Mouse (Mus musculus): ENCODE results near the gene E130114P18Rik. TPM values are rescaled to one million over a fixed set of nuclear protein-coding genes. Genes with fewer than 3 reads are reported as not detected.

The E130114P18Rik gene
- polyA plus RNA-seq, 1 experiment from 2014 or later = 26.3 TPM

- 76% methylated on average over 22 of the region's 22 CpGs for WGBS
- no peak overlapping the region for H3K9ac ChIP-seq
- no peak overlapping the region for H3K4me3 ChIP-seq (replicated peaks; ENCODE audit: low read length)
- H3K27ac ChIP-seq = no peak overlapping the region
- H3K4me1 ChIP-seq (replicated peaks; ENCODE audit: control insufficient read depth, insufficient read depth, low read length) = 0 out of 2 replicates have a peak, but pooled peaks cover 10% of the 10 kb centered on the region
- H3K27me3 ChIP-seq (ENCODE audit: control insufficient read depth, insufficient read depth, low read length) = no peaks in the 10 kb centered on the region
- DNase-seq (ENCODE audit: low spot score) (no peak), ATAC-seq (ENCODE audit: low FRiP score) (no peak)
- H3K4me2 ChIP-seq (replicated peaks) = no peak overlapping the region
- no peaks in the 10 kb centered on the region for H3K36me3 ChIP-seq (replicated peaks; ENCODE audit: control insufficient read depth, insufficient read depth)
- no peaks in the 10 kb centered on the region for H3K9me3 ChIP-seq (ENCODE audit: control insufficient read depth, low read length)
Observed at GRCm38 (mm10) chr4:97707373-97708152, 70.3 kb downstream of the E130114P18Rik start.

GRCm38 (mm10) chr4:97696684-97697615 is 80.9 kb downstream of the E130114P18Rik start:
- no peak overlapping the region for H3K27ac ChIP-seq
- H3K9me3 ChIP-seq (ENCODE audit: control insufficient read depth, low read length) = no peaks in the 10 kb centered on the region
- H3K9ac ChIP-seq = no peak overlapping the region
- ATAC-seq (ENCODE audit: low FRiP score) (no peak), DNase-seq (ENCODE audit: low spot score) (no peak)
- 82% methylated on average over 7 of the region's 7 CpGs for WGBS
- H3K36me3 ChIP-seq (replicated peaks; ENCODE audit: control insufficient read depth, insufficient read depth) = no peaks in the 10 kb centered on the region
- H3K27me3 ChIP-seq (ENCODE audit: control insufficient read depth, insufficient read depth, low read length) = no peaks in the 10 kb centered on the region
- H3K4me1 ChIP-seq (replicated peaks; ENCODE audit: control insufficient read depth, insufficient read depth, low read length) = no peaks in the 10 kb centered on the region
- no peak overlapping the region for H3K4me2 ChIP-seq (replicated peaks)
- no peak overlapping the region for H3K4me3 ChIP-seq (replicated peaks; ENCODE audit: low read length)

- Histone ChIP-seq H3K4me1 (replicated peaks; ENCODE audit: control insufficient read depth, insufficient read depth, low read length) (no peaks in the 10 kb centered on the region), H3K4me2 (replicated peaks) (no peak overlapping the region), H3K9ac (no peak overlapping the region), H3K27me3 (ENCODE audit: control insufficient read depth, insufficient read depth, low read length) (no peaks in the 10 kb centered on the region), H3K4me3 (replicated peaks; ENCODE audit: low read length) (no peak overlapping the region), H3K27ac (no peak overlapping the region), H3K36me3 (replicated peaks; ENCODE audit: control insufficient read depth, insufficient read depth) (no peaks in the 10 kb centered on the region), H3K9me3 (ENCODE audit: control insufficient read depth, low read length) (no peaks in the 10 kb centered on the region)
- 73% methylated on average over 7 of the region's 7 CpGs for WGBS
- no peak for ATAC-seq (ENCODE audit: low FRiP score)
- DNase-seq (ENCODE audit: low spot score) = no peak
Observed at GRCm38 (mm10) chr4:97695414-97696040, 82.4 kb downstream of the E130114P18Rik start.

- H3K4me1 ChIP-seq (replicated peaks; ENCODE audit: control insufficient read depth, insufficient read depth, low read length) = no peaks in the 10 kb centered on the region; the same call in 1 of the 2 replicates
- no peaks in the 10 kb centered on the region for H3K27me3 ChIP-seq (ENCODE audit: control insufficient read depth, insufficient read depth, low read length)
- 93% methylated on average over 4 of the region's 4 CpGs for WGBS
- DNase-seq (ENCODE audit: low spot score) (no peak), ATAC-seq (ENCODE audit: low FRiP score) (no peak)
- no peak overlapping the region for H3K4me2 ChIP-seq (replicated peaks)
- H3K9me3 ChIP-seq (ENCODE audit: control insufficient read depth, low read length) = no peaks in the 10 kb centered on the region
- H3K9ac ChIP-seq = no peak overlapping the region
- no peaks in the 10 kb centered on the region for H3K36me3 ChIP-seq (replicated peaks; ENCODE audit: control insufficient read depth, insufficient read depth)
- H3K4me3 ChIP-seq (replicated peaks; ENCODE audit: low read length) = no peak overlapping the region
- H3K27ac ChIP-seq = no peak overlapping the region
Observed at GRCm38 (mm10) chr4:97693931-97694330, 83.9 kb downstream of the E130114P18Rik start.

- 89% methylated on average over 4 of the region's 4 CpGs for WGBS
- H3K36me3 ChIP-seq (replicated peaks; ENCODE audit: control insufficient read depth, insufficient read depth) = no peaks in the 10 kb centered on the region
- H3K4me3 ChIP-seq (replicated peaks; ENCODE audit: low read length) = no peak overlapping the region
- no peak overlapping the region for H3K9ac ChIP-seq
- no peak for ATAC-seq (ENCODE audit: low FRiP score)
- no peaks in the 10 kb centered on the region for H3K9me3 ChIP-seq (ENCODE audit: control insufficient read depth, low read length)
- no peak for DNase-seq (ENCODE audit: low spot score)
- no peak overlapping the region for H3K4me2 ChIP-seq (replicated peaks)
- no peaks in the 10 kb centered on the region for H3K27me3 ChIP-seq (ENCODE audit: control insufficient read depth, insufficient read depth, low read length)
- H3K27ac ChIP-seq = no peak overlapping the region
- no peaks in the 10 kb centered on the region; the same call in 1 of the 2 replicates for H3K4me1 ChIP-seq (replicated peaks; ENCODE audit: control insufficient read depth, insufficient read depth, low read length)
Observed at GRCm38 (mm10) chr4:97693054-97693453, 84.8 kb downstream of the E130114P18Rik start.

GRCm38 (mm10) chr4:97690384-97690766 is 87.5 kb downstream of the E130114P18Rik start:
- Histone ChIP-seq H3K27me3 (ENCODE audit: control insufficient read depth, insufficient read depth, low read length) (no peaks in the 10 kb centered on the region), H3K36me3 (replicated peaks; ENCODE audit: control insufficient read depth, insufficient read depth) (no peaks in the 10 kb centered on the region), H3K9ac (no peak overlapping the region), H3K9me3 (ENCODE audit: control insufficient read depth, low read length) (no peaks in the 10 kb centered on the region), H3K4me3 (replicated peaks; ENCODE audit: low read length) (no peak overlapping the region), H3K27ac (no peak overlapping the region), H3K4me1 (replicated peaks; ENCODE audit: control insufficient read depth, insufficient read depth, low read length) (peaks cover 6% of the 10 kb centered on the region; the same call in 1 of the 2 replicates), H3K4me2 (replicated peaks) (no peak overlapping the region)
- DNase-seq (ENCODE audit: low spot score) (no peak), ATAC-seq (ENCODE audit: low FRiP score) (no peak)
- 64% methylated on average over 7 of the region's 7 CpGs for WGBS

GRCm38 (mm10) chr4:97689456-97690383 is 88.2 kb downstream of the E130114P18Rik start:
- DNase-seq (ENCODE audit: low spot score) = no peak
- Histone ChIP-seq H3K9ac (no peak overlapping the region), H3K4me1 (replicated peaks; ENCODE audit: control insufficient read depth, insufficient read depth, low read length) (peaks cover 6% of the 10 kb centered on the region; the same call in 1 of the 2 replicates), H3K27ac (no peak overlapping the region), H3K4me2 (replicated peaks) (no peak overlapping the region), H3K36me3 (replicated peaks; ENCODE audit: control insufficient read depth, insufficient read depth) (no peaks in the 10 kb centered on the region), H3K4me3 (replicated peaks; ENCODE audit: low read length) (no peak overlapping the region), H3K9me3 (ENCODE audit: control insufficient read depth, low read length) (no peaks in the 10 kb centered on the region), H3K27me3 (ENCODE audit: control insufficient read depth, insufficient read depth, low read length) (no peaks in the 10 kb centered on the region)
- ATAC-seq (ENCODE audit: low FRiP score) = no peak
- WGBS = 55% methylated on average over 8 of the region's 8 CpGs

- Histone ChIP-seq H3K27me3 (ENCODE audit: control insufficient read depth, insufficient read depth, low read length) (no peaks in the 10 kb centered on the region), H3K36me3 (replicated peaks; ENCODE audit: control insufficient read depth, insufficient read depth) (no peaks in the 10 kb centered on the region), H3K9me3 (ENCODE audit: control insufficient read depth, low read length) (no peaks in the 10 kb centered on the region), H3K4me1 (replicated peaks; ENCODE audit: control insufficient read depth, insufficient read depth, low read length) (peaks cover 6% of the 10 kb centered on the region; the same call in 1 of the 2 replicates), H3K4me2 (replicated peaks) (no peak overlapping the region), H3K4me3 (replicated peaks; ENCODE audit: low read length) (no peak overlapping the region), H3K9ac (no peak overlapping the region), H3K27ac (no peak overlapping the region)
- DNase-seq (ENCODE audit: low spot score) = no peak
- no peak for ATAC-seq (ENCODE audit: low FRiP score)
- 47% methylated on average over 5 of the region's 5 CpGs for WGBS
Observed at GRCm38 (mm10) chr4:97686020-97686419, 91.9 kb downstream of the E130114P18Rik start.
